In genomic region chr11:33147171-33147571, GRCm38 (mm10) we compare ENCODE assay signal across 7 mouse cellular contexts. TPM values are rescaled to one million over a fixed set of nuclear protein-coding genes. Genes with fewer than 3 reads are reported as not detected.
DNase-seq lines count a peak whose midpoint lies in the region; ATAC-seq and TF ChIP-seq lines count a peak whose summit lies in the region.

Gene Fgf18, minus strand, starts transcription at chr11:33147400.

- WGBS in spleen, adult 2 months: 1% methylated on average over 46 of the region's 53 CpGs
- WGBS in intestine, embryonic 16.5 days: 2% methylated on average over 32 of the region's 53 CpGs
- 0% methylated on average over 6 of the region's 53 CpGs for whole genome bisulfite sequencing in lung, postnatal 0 days
- under 1% methylated on average over 42 of the region's 53 CpGs for WGBS in stomach, embryonic 16.5 days

- DNase-seq in spleen, adult 2 months (ENCODE audit: low read depth in 1 of 2, low spot score in 2 of 2): no peak
- no peak for DNase-seq in spleen, postnatal 14 days (ENCODE audit: low spot score in 2 of 2)
- peak; percentile 63 for DNase-seq in gastrocnemius, adult 2 months
- DNase-seq in lung, postnatal 0 days (ENCODE audit: low spot score): peak; percentile 53

- intact Hi-C loops in gastrocnemius, adult 2 months (cut with DNase I): loop anchor here (10.0 kb wide), 1 partner anchor 522 kb away; no protein-coding TSS in a partner anchor

- no peak for TF ChIP-seq POLR2A in spleen, adult 2 months (IDR thresholded peaks at IDR 0.05; ENCODE audit: low read depth, low read length)

- H3K27ac ChIP-seq in spleen, adult 2 months (ENCODE audit: insufficient read depth, low read length): no peak within 1 kb of the TSS
- no peak within 1 kb of the TSS for H3K27ac ChIP-seq in brown adipose tissue, adult 24 weeks (replicated peaks; ENCODE audit: low read depth, low read length)
- peak within 1 kb of the TSS; percentile 70 for H3K27ac ChIP-seq in gastrocnemius, adult 2 months
- no peak within 1 kb of the TSS; the same call in 1 of the 2 replicates for H3K27ac ChIP-seq in intestine, embryonic 16.5 days (ENCODE audit: low read length)
- H3K27ac ChIP-seq in lung, postnatal 0 days (ENCODE audit: low read length): peak within 1 kb of the TSS; percentile 73
- H3K27ac ChIP-seq in stomach, embryonic 16.5 days (ENCODE audit: low read length): peak within 1 kb of the TSS; percentile 55; the same call in 1 of the 2 replicates

- H3K27me3 ChIP-seq in spleen, adult 2 months (ENCODE audit: control insufficient read depth, insufficient read depth, low read length): peaks cover 13% of the 10 kb centered on the region
- peaks cover 20% of the 10 kb centered on the region for H3K27me3 ChIP-seq in intestine, embryonic 16.5 days (replicated peaks; ENCODE audit: control insufficient read depth, insufficient read depth, low read length)
- H3K27me3 ChIP-seq in lung, postnatal 0 days (replicated peaks; ENCODE audit: insufficient read depth, low read length): 0 out of 2 replicates have a peak, but pooled peaks cover 8% of the 10 kb centered on the region
- peaks cover 23% of the 10 kb centered on the region; the same call in 1 of the 2 replicates for H3K27me3 ChIP-seq in stomach, embryonic 16.5 days (ENCODE audit: control insufficient read depth, insufficient read depth, low read length)

- TF ChIP-seq EP300 in lung, postnatal 0 days (IDR thresholded peaks at IDR 0.05): no peak

- H3K9ac ChIP-seq in intestine, embryonic 16.5 days (ENCODE audit: low read depth, low read length): peak within 1 kb of the TSS; percentile 62
- H3K9ac ChIP-seq in lung, postnatal 0 days (replicated peaks; ENCODE audit: low read depth): 0 out of 2 replicates have a peak within 1 kb of the TSS, but pooled peaks have one; percentile 16
- peak within 1 kb of the TSS; percentile 65 for H3K9ac ChIP-seq in stomach, embryonic 16.5 days (ENCODE audit: low read length)

- H3K4me3 ChIP-seq in spleen, adult 2 months (ENCODE audit: extremely low read depth, insufficient read depth, insufficient read length): peak within 1 kb of the TSS; percentile 52
- peak within 1 kb of the TSS; percentile 54 for H3K4me3 ChIP-seq in brown adipose tissue, adult 24 weeks (ENCODE audit: insufficient read depth, low read depth, low read length)
- H3K4me3 ChIP-seq in gastrocnemius, adult 2 months: peak within 1 kb of the TSS; percentile 82
- H3K4me3 ChIP-seq in intestine, embryonic 16.5 days (ENCODE audit: low read length): peak within 1 kb of the TSS; percentile 62
- H3K4me3 ChIP-seq in lung, postnatal 0 days (ENCODE audit: low read depth, low read length): peak within 1 kb of the TSS; percentile 51
- peak within 1 kb of the TSS; percentile 58 for H3K4me3 ChIP-seq in stomach, embryonic 16.5 days (replicated peaks; ENCODE audit: low read length)

- no peaks in the 10 kb centered on the region for H3K9me3 ChIP-seq in intestine, embryonic 16.5 days (ENCODE audit: control insufficient read depth, low read length)
- H3K9me3 ChIP-seq in lung, postnatal 0 days (ENCODE audit: low read length): no peaks in the 10 kb centered on the region
- H3K9me3 ChIP-seq in stomach, embryonic 16.5 days (replicated peaks; ENCODE audit: control insufficient read depth, low read length): no peaks in the 10 kb centered on the region

- ATAC-seq in intestine, embryonic 16.5 days: peak; percentile 39
- ATAC-seq in lung, postnatal 0 days: peak; percentile 17
- peak; percentile 30; the same call in 1 of the 2 replicates for ATAC-seq in stomach, embryonic 16.5 days (ENCODE audit: insufficient read depth, low FRiP score)

- H3K36me3 ChIP-seq in spleen, adult 2 months (ENCODE audit: control insufficient read depth, insufficient read depth, low read length): peaks cover 6% of the 10 kb centered on the region
- H3K36me3 ChIP-seq in intestine, embryonic 16.5 days (ENCODE audit: control insufficient read depth, insufficient read depth, low read length): no peaks in the 10 kb centered on the region
- no peaks in the 10 kb centered on the region; the same call in 1 of the 2 replicates for H3K36me3 ChIP-seq in lung, postnatal 0 days (ENCODE audit: insufficient read depth, low read length)
- peaks cover 2% of the 10 kb centered on the region for H3K36me3 ChIP-seq in stomach, embryonic 16.5 days (ENCODE audit: control insufficient read depth, insufficient read depth, low read length)

- no peak for TF ChIP-seq CTCF in spleen, adult 2 months (IDR thresholded peaks at IDR 0.05; ENCODE audit: extremely low read depth, insufficient read depth, insufficient read length, insufficient replicate concordance)
- peak; percentile 29; the same call in 1 of the 2 replicates for TF ChIP-seq CTCF in gastrocnemius, adult 2 months (IDR thresholded peaks at IDR 0.05)
- TF ChIP-seq CTCF in lung, postnatal 0 days (IDR thresholded peaks at IDR 0.05): no peak

- peak within 1 kb of the TSS; percentile 96 for H3K4me2 ChIP-seq in intestine, embryonic 16.5 days (ENCODE audit: low read depth, low read length)
- peak within 1 kb of the TSS; percentile 93 for H3K4me2 ChIP-seq in lung, postnatal 0 days (replicated peaks; ENCODE audit: low read depth, low read length)
- peak within 1 kb of the TSS; percentile 97 for H3K4me2 ChIP-seq in stomach, embryonic 16.5 days (ENCODE audit: low read depth, low read length)

- peaks cover 7% of the 10 kb centered on the region for H3K4me1 ChIP-seq in spleen, adult 2 months (ENCODE audit: control insufficient read depth, insufficient read depth, insufficient read length)
- H3K4me1 ChIP-seq in brown adipose tissue, adult 24 weeks (ENCODE audit: control insufficient read depth, insufficient read depth, insufficient read length, low read length): peaks cover 4% of the 10 kb centered on the region; the same call in 1 of the 2 replicates
- peaks cover 24% of the 10 kb centered on the region for H3K4me1 ChIP-seq in intestine, embryonic 16.5 days (ENCODE audit: control insufficient read depth, insufficient read depth, low read length)
- no peaks in the 10 kb centered on the region; the same call in 1 of the 2 replicates for H3K4me1 ChIP-seq in lung, postnatal 0 days (ENCODE audit: insufficient read depth, low read depth, low read length)
- peaks cover 20% of the 10 kb centered on the region; the same call in 1 of the 2 replicates for H3K4me1 ChIP-seq in stomach, embryonic 16.5 days (ENCODE audit: control insufficient read depth, insufficient read depth, low read length)

RNA-seq across cellular contexts. Expression of gene Fgf18, which starts in this region (rescaled TPM):
- 0.62 and 0.95 TPM in 2 replicates for polyA plus RNA-seq in spleen, adult 2 months (2012; rRNA removed)
- 2.1 TPM in 1 of 2 replicates, not detected in the other for polyA plus RNA-seq in brown adipose tissue, adult 24 weeks (2012; ENCODE audit: insufficient read depth, insufficient read length, missing spikeins)
- 1 to 10 TPM in 1 of 2 experiments, under 1 TPM in 1; 0.89 to 2.5 TPM for total RNA-seq in gastrocnemius, adult 2 months (2021)
- polyA plus RNA-seq in intestine, embryonic 16.5 days (2015; fragmentation: Nextera tagmentation; extraction: Ambion mirVana): 0.83 and 1.9 TPM in 2 replicates
- polyA plus RNA-seq in lung, postnatal 0 days (2015; fragmentation: Nextera tagmentation; extraction: Ambion mirVana): 19.5 and 20.6 TPM in 2 replicates
- 1.8 and 2.0 TPM in 2 replicates for polyA plus RNA-seq in stomach, embryonic 16.5 days (2015; fragmentation: Nextera tagmentation; extraction: Ambion mirVana)

Comparison
In these comparisons a context has a peak if more than half of its experiments do, and no peak if none do; other contexts are left out.
1. DNase-seq: peak in gastrocnemius, adult 2 months (single experiment) and lung, postnatal 0 days (single experiment); none in spleen, adult 2 months (0 of 2) and spleen, postnatal 14 days (0 of 2).
2. H3K27ac ChIP-seq: peak in gastrocnemius, adult 2 months (single experiment), lung, postnatal 0 days (single experiment) and stomach, embryonic 16.5 days (single experiment); none in spleen, adult 2 months (single experiment), brown adipose tissue, adult 24 weeks (single experiment) and intestine, embryonic 16.5 days (single experiment).
3. Peak in every context shown above with its lines, with median percentiles within 50 percentile points of each other: H3K4me3 ChIP-seq, ATAC-seq, H3K4me2 ChIP-seq and H3K9ac ChIP-seq.